Mouse (Mus musculus): ENCODE results near the gene Lrba.

GRCm38 (mm10) chr3:86725113-86725512 lies 500.6 kb downstream of the Lrba start:
- TF ChIP-seq CTCF (IDR thresholded peaks at IDR 0.05; ENCODE audit: control insufficient read depth, insufficient read depth, insufficient replicate concordance, low read depth, low read length) (no peak), POLR2A (IDR thresholded peaks at IDR 0.05; ENCODE audit: control insufficient read depth, low read depth, low read length) (no peak)

All from testis, adult 2 months (tissue).